Mouse (Mus musculus): ENCODE results near the gene Exoc2. TPM values are rescaled to one million over a fixed set of nuclear protein-coding genes. Genes with fewer than 3 reads are reported as not detected.

Exoc2 gene
- total RNA-seq (2017), result 60.9 and 70.6 TPM in 2 replicates

- peak; percentile 40 to 85 for ATAC-seq (replicated peaks in 1 of 2; ENCODE audit: insufficient read depth in 1 of 2, low FRiP score in 2 of 2, low TSS enrichment in 1 of 2, low read depth in 1 of 2, poor library complexity in 2 of 2, severe bottlenecking in 2 of 2)
Measured at GRCm38 (mm10) chr13:30973501-30974246, at the start of gene Exoc2, which contains the start of gene Gm5447. Exoc2 (minus strand) TSS chr13:30974093. Gm5447 (plus strand) TSS chr13:30974204.

DNA sequence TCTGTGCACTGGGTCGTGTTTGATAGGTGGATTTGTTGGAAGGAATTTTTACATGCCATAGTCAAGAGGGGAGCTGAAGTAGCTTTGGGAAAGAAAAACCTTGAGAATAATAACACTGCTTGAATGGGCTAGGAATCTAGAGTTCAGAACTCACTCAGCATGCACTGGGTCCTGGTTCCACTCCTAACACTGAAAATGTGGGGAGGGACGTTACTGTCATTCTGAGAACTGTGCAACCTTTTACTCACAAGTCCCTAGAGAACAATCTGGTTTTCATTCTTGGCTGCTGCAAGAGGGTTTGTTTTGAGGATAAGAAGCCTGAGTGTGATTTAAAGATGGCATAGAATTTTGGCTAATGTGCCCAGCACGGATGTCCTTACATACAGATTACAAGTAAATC is 49.8 kb upstream of the Exoc2 start:
- ATAC-seq (replicated peaks in 1 of 2; ENCODE audit: insufficient read depth in 1 of 2, low FRiP score in 2 of 2, low TSS enrichment in 1 of 2, low read depth in 1 of 2, poor library complexity in 2 of 2, severe bottlenecking in 2 of 2), result no peak

DNA sequence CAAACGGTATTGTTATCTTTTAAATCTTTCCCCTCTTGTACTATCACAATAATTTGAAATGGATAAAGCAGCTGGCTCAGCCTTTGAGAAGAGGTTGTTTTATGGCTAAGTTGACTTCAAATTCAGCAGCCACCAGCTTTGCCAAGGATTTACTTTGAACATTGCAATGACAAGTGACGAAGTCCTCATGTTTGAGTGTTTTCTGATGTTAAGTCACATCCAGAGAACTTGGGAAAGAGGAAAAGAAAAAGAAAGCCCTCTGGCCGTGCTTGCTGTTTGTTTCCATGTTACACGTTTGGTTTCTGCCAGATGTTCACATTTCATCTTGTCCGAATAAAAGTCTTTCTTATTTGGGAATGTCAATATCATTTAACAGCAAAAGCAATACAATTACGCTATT is 48.0 kb upstream of the Exoc2 start:
- no peak for ATAC-seq (replicated peaks in 1 of 2; ENCODE audit: insufficient read depth in 1 of 2, low FRiP score in 2 of 2, low TSS enrichment in 1 of 2, low read depth in 1 of 2, poor library complexity in 2 of 2, severe bottlenecking in 2 of 2)

GRCm38 (mm10) chr13:31021514-31021913 is 47.6 kb upstream of the Exoc2 start:
- ATAC-seq (replicated peaks in 1 of 2; ENCODE audit: insufficient read depth in 1 of 2, low FRiP score in 2 of 2, low TSS enrichment in 1 of 2, low read depth in 1 of 2, poor library complexity in 2 of 2, severe bottlenecking in 2 of 2), result no peak

DNA sequence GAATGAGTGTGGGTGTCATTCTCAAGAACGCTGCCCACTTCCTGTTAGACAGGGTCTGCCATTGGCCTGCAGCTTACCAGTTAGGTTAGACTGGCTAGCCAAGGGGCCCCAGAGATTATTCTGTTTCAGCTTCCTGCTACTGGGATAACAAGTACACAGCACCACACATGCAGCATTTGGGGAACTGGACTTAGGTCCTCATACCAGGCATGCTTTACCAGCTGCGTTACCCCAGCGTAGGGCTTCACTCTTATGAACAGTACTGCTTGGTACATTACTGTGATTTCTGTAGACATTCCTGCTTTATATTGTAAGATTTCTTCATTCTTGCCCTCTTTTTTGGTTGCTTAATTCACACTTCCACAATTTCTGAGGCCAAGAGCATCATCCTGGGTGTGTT is 43.7 kb upstream of the Exoc2 start:
- no peak; a peak in 1 of 4 replicates for ATAC-seq (replicated peaks in 1 of 2; ENCODE audit: insufficient read depth in 1 of 2, low FRiP score in 2 of 2, low TSS enrichment in 1 of 2, low read depth in 1 of 2, poor library complexity in 2 of 2, severe bottlenecking in 2 of 2)

- peak; percentile 59 to 90; a peak in 2 of 4 replicates for ATAC-seq (replicated peaks in 1 of 2; ENCODE audit: insufficient read depth in 1 of 2, low FRiP score in 2 of 2, low TSS enrichment in 1 of 2, low read depth in 1 of 2, poor library complexity in 2 of 2, severe bottlenecking in 2 of 2)
Measured at GRCm38 (mm10) chr13:31004995-31005394, 31.1 kb upstream of the Exoc2 start.

DNA sequence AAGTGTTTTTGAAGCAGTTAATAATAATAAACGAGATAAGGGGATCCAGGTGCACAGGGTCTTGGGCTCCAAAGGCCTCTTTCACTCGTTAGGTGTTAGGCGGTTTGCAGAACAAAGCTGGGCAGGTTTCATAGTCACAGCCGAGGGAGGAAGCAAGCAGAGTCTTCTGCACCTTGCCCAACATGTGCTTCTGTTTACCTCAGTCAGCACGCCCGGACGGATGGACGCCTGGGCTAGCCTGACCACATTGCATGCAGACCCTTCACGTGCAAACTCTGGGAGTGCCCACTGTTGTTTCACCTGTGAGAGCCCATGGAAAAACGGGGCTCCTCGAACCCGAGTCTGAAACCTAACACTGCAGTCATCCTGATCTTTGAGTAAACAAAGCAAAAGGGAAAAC is 30.6 kb upstream of the Exoc2 start:
- ATAC-seq (replicated peaks in 1 of 2; ENCODE audit: insufficient read depth in 1 of 2, low FRiP score in 2 of 2, low TSS enrichment in 1 of 2, low read depth in 1 of 2, poor library complexity in 2 of 2, severe bottlenecking in 2 of 2), result peak in 1 of 2 experiments; percentile 59; a peak in 1 of 4 replicates

DNA sequence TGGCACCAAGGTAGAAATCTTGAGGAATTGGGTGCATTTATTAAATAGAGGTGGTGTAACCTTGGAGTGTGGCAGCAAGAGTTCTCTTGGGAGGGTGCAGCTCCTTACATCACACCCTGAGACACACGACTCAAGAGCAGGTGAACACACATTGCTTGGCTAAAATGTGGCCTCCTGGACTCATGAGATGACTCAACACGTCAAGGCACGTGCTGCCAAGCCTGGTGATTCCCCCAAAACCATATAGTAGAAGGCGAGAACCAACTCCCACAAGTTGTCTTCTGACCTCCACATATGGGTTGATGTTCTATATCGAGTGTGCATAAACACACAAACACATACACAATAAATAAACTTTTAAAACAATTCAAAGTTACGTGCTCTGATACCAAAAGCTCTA is 25.9 kb upstream of the Exoc2 start:
- no peak for ATAC-seq (replicated peaks in 1 of 2; ENCODE audit: insufficient read depth in 1 of 2, low FRiP score in 2 of 2, low TSS enrichment in 1 of 2, low read depth in 1 of 2, poor library complexity in 2 of 2, severe bottlenecking in 2 of 2)

- no peak for ATAC-seq (replicated peaks in 1 of 2; ENCODE audit: insufficient read depth in 1 of 2, low FRiP score in 2 of 2, low TSS enrichment in 1 of 2, low read depth in 1 of 2, poor library complexity in 2 of 2, severe bottlenecking in 2 of 2)
Measured at GRCm38 (mm10) chr13:30997526-30998253, 23.8 kb upstream of the Exoc2 start.

- ATAC-seq (replicated peaks in 1 of 2; ENCODE audit: insufficient read depth in 1 of 2, low FRiP score in 2 of 2, low TSS enrichment in 1 of 2, low read depth in 1 of 2, poor library complexity in 2 of 2, severe bottlenecking in 2 of 2), result peak; percentile 59 to 75
Measured at GRCm38 (mm10) chr13:30994249-30994858, 20.5 kb upstream of the Exoc2 start.

- ATAC-seq (replicated peaks in 1 of 2; ENCODE audit: insufficient read depth in 1 of 2, low FRiP score in 2 of 2, low TSS enrichment in 1 of 2, low read depth in 1 of 2, poor library complexity in 2 of 2, severe bottlenecking in 2 of 2), result peak; percentile 43 to 58; a peak in 3 of 4 replicates
Measured at GRCm38 (mm10) chr13:30993819-30994218, 19.9 kb upstream of the Exoc2 start.

- ATAC-seq (replicated peaks in 1 of 2; ENCODE audit: insufficient read depth in 1 of 2, low FRiP score in 2 of 2, low TSS enrichment in 1 of 2, low read depth in 1 of 2, poor library complexity in 2 of 2, severe bottlenecking in 2 of 2), result no peak
Measured at GRCm38 (mm10) chr13:30990233-30990632, 16.3 kb upstream of the Exoc2 start.

- no peak for ATAC-seq (replicated peaks in 1 of 2; ENCODE audit: insufficient read depth in 1 of 2, low FRiP score in 2 of 2, low TSS enrichment in 1 of 2, low read depth in 1 of 2, poor library complexity in 2 of 2, severe bottlenecking in 2 of 2)
Measured at GRCm38 (mm10) chr13:30989710-30990109, 15.8 kb upstream of the Exoc2 start.

GRCm38 (mm10) chr13:30987686-30988085 is 13.8 kb upstream of the Exoc2 start:
- ATAC-seq (replicated peaks in 1 of 2; ENCODE audit: insufficient read depth in 1 of 2, low FRiP score in 2 of 2, low TSS enrichment in 1 of 2, low read depth in 1 of 2, poor library complexity in 2 of 2, severe bottlenecking in 2 of 2), result peak in 1 of 2 experiments; percentile 43; a peak in 1 of 4 replicates

- peak; percentile 61 to 67 for ATAC-seq (replicated peaks in 1 of 2; ENCODE audit: insufficient read depth in 1 of 2, low FRiP score in 2 of 2, low TSS enrichment in 1 of 2, low read depth in 1 of 2, poor library complexity in 2 of 2, severe bottlenecking in 2 of 2)
Measured at GRCm38 (mm10) chr13:30986934-30987455, 13.1 kb upstream of the Exoc2 start.

- ATAC-seq (replicated peaks in 1 of 2; ENCODE audit: insufficient read depth in 1 of 2, low FRiP score in 2 of 2, low TSS enrichment in 1 of 2, low read depth in 1 of 2, poor library complexity in 2 of 2, severe bottlenecking in 2 of 2), result 0 out of 4 replicates have a peak, but pooled peaks of 1 of the 2 experiments have one; percentile 11
Measured at GRCm38 (mm10) chr13:30985598-30986466, 11.9 kb upstream of the Exoc2 start.

DNA sequence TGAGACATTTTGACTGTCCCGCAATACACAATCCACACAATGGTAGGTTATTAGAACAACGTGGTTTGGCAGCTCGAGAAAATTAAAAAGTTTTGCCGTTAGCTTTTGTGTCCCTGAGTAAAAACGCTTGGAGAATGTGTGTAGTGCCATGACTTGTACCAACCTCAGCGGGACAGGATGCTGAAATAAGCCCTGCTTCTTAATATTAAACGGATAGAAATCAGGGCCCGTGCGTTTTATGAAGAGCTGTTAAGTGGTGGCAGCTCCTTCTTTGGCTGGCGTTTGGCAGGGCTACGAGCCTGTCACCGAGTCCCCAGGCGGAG is 11.3 kb upstream of the Exoc2 start:
- ATAC-seq (replicated peaks in 1 of 2; ENCODE audit: insufficient read depth in 1 of 2, low FRiP score in 2 of 2, low TSS enrichment in 1 of 2, low read depth in 1 of 2, poor library complexity in 2 of 2, severe bottlenecking in 2 of 2), result no peak

All from hematopoietic stem cell, adult 5-6 weeks (primary cell).